Mouse (Mus musculus) cortical plate, adult 2 months (tissue): Measurements from ENCODE around the gene Ppm1n. TPM values are rescaled to one million over a fixed set of nuclear protein-coding genes. Genes with fewer than 3 reads are reported as not detected.
A peak's percentile ranks its signal among the peaks of the same experiment; 100 is the strongest.

Source experiments
- H3K27ac ChIP-seq: fragments of 200-500 bp; 2 replicates; pipeline ENCODE4 v1.5.1; 2012; ENCODE audit warnings: low read length, control low read depth, inconsistent platforms; ENCODE audit not compliant: insufficient read depth
- H3K4me1 ChIP-seq: fragments of 200-500 bp; 2 replicates; pipeline ENCODE4 v1.6.1; 2011; ENCODE audit warnings: low read length; ENCODE audit not compliant: control insufficient read depth, insufficient read depth
- H3K4me3 ChIP-seq: fragments of 200-500 bp; 2 replicates; pipeline ENCODE4 v1.5.1; 2011; ENCODE audit warnings: mild to moderate bottlenecking, low read length, control low read depth; ENCODE audit not compliant: insufficient read depth
- CTCF ChIP-seq: fragments of 200-500 bp; IDR thresholded peaks from 2 replicates; pipeline ENCODE4 v1.5.1; 2011; ENCODE audit warnings: mild to moderate bottlenecking, control low read depth, low read length; ENCODE audit not compliant: insufficient read depth; ENCODE audit errors: extremely low read depth
- POLR2A ChIP-seq: fragments of 200-500 bp; IDR thresholded peaks from 2 replicates; pipeline ENCODE4 v1.6.1; 2011; ENCODE audit warnings: mild to moderate bottlenecking, low read length, control low read depth; ENCODE audit not compliant: insufficient read depth; ENCODE audit errors: extremely low read depth
- polyA plus RNA-seq: library from polyadenylated mRNA; depleted of rRNA; stranded (reverse); fragments of >200 nt; gene quantifications from 2 replicates; pipeline ENCODE4 v1.2.3, GENCODE M21; 2012

Ppm1n gene
- polyA plus RNA-seq, 1 experiment: 0.21 TPM

GRCm38 (mm10) chr7:19319458-19319857 is 39.6 kb upstream of the Ppm1n start:
- H3K4me3 ChIP-seq: peak overlapping the region; percentile 63
- peaks cover 2% of the 10 kb centered on the region; the same call in 1 of the 2 replicates for H3K4me1 ChIP-seq
- no peak for TF ChIP-seq CTCF
- no peak for TF ChIP-seq POLR2A
- peak overlapping the region; percentile 65 for H3K27ac ChIP-seq

GRCm38 (mm10) chr7:19318676-19319075 is 38.8 kb upstream of the Ppm1n start:
- no peak overlapping the region for H3K27ac ChIP-seq
- TF ChIP-seq CTCF (no peak), POLR2A (no peak)
- H3K4me3 ChIP-seq: no peak overlapping the region
- peaks cover 2% of the 10 kb centered on the region; the same call in 1 of the 2 replicates for H3K4me1 ChIP-seq

GRCm38 (mm10) chr7:19318201-19318600 is 38.3 kb upstream of the Ppm1n start:
- no peak overlapping the region for H3K27ac ChIP-seq
- no peak overlapping the region for H3K4me3 ChIP-seq
- H3K4me1 ChIP-seq: peaks cover 2% of the 10 kb centered on the region; the same call in 1 of the 2 replicates
- TF ChIP-seq CTCF (no peak), POLR2A (no peak)

- TF ChIP-seq POLR2A (no peak), CTCF (no peak)
- Histone ChIP-seq H3K27ac (no peak overlapping the region), H3K4me1 (peaks cover 2% of the 10 kb centered on the region; the same call in 1 of the 2 replicates), H3K4me3 (no peak overlapping the region)
Observed at GRCm38 (mm10) chr7:19316451-19317161, 36.7 kb upstream of the Ppm1n start.

GRCm38 (mm10) chr7:19314033-19314432 is 34.2 kb upstream of the Ppm1n start:
- Histone ChIP-seq H3K27ac (no peak overlapping the region), H3K4me1 (no peaks in the 10 kb centered on the region), H3K4me3 (no peak overlapping the region)
- TF ChIP-seq CTCF: no peak
- TF ChIP-seq POLR2A: no peak

- Histone ChIP-seq H3K4me1 (no peaks in the 10 kb centered on the region), H3K27ac (no peak overlapping the region), H3K4me3 (no peak overlapping the region)
- TF ChIP-seq POLR2A (no peak), CTCF (no peak)
Observed at GRCm38 (mm10) chr7:19311991-19312390, 32.1 kb upstream of the Ppm1n start.

GRCm38 (mm10) chr7:19309884-19310641 is 30.2 kb upstream of the Ppm1n start, which contains the start of gene Fosb:
Gene Fosb, minus strand, starts transcription at chr7:19310051.
- H3K27ac ChIP-seq: peak within 1 kb of the TSS; percentile 87
- TF ChIP-seq POLR2A: peak; percentile 70; the same call in 1 of the 2 replicates
- TF ChIP-seq CTCF: 0 out of 2 replicates have a peak, but pooled peaks have one; percentile 2
- peak within 1 kb of the TSS; percentile 47 for H3K4me3 ChIP-seq
- no peaks in the 10 kb centered on the region for H3K4me1 ChIP-seq

- Histone ChIP-seq H3K4me1 (no peaks in the 10 kb centered on the region), H3K4me3 (peak overlapping the region; percentile 47), H3K27ac (no peak overlapping the region)
- TF ChIP-seq CTCF: no peak
- no peak for TF ChIP-seq POLR2A
Observed at GRCm38 (mm10) chr7:19309278-19309883, 29.5 kb upstream of the Ppm1n start.
